Mouse (Mus musculus) liver, embryonic 14.5 days (tissue): ENCODE measurements at regions not wholly inside any gene's neighbourhood (a gene's known extent, or its start where the extent isn't known, plus 50 kb on each side); places are given as distances from the start of the nearest gene placed in this dataset.

ENCODE experiments used
- CTCF ChIP-seq: IDR thresholded peaks from 2 replicates; pipeline ENCODE4 v1.5.1; 2016; ENCODE audit warnings: antibody characterized with exemption, low read depth, control low read depth
- EP300 ChIP-seq: IDR thresholded peaks from 2 replicates; pipeline ENCODE4 v1.6.1; 2016; ENCODE audit warnings: antibody characterized with exemption, low read depth

DNA sequence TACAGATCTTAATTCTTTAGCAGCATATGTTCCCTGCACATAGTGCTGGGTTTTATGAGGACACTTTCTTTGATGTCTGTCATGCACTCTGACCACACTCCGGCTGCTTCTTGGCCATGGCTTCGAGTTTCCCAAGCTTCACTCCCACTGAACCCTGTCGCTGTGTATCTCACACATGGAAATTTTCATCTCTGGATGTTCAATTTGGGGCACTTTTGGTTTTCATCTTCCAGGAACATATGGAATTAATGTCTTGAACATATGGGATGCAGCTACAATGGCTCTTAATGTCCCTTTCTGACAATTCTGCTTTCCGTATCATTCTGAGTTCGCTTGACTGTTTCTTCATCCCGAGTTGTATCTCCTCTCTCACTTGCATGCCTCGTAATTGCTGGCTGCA is 462.8 kb downstream of the Tbc1d22a start:
- TF ChIP-seq CTCF (no peak), EP300 (no peak)
